Mouse (Mus musculus): ENCODE results near the gene Nek11.

Nek11 gene

DNA sequence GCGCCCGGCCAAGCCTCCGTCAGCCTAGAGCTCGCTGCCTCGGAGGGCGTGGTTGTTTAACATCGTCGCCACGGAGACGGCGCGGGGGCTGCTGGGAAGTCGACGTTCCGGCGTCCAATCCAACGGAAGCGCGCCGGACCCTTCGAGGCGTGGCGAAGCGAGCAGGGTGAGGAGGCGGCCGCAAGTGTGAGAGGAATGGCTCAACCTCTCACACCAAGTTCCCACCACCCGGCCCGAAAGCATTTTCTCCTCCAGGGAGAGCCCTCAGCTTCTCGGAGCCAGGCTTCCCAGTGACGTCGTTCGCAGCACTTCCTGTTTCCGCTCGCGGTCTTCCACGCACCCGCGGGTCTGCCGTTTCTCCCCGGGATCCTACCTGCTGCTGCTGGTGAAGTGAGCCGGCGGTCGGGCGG lies at the start of gene Nek11, which contains the start of gene Aste1:
Gene Nek11, minus strand, starts transcription at position 307 of the 410 bp plus-strand sequence.
Gene Aste1, plus strand, starts transcription at position 175 of the 410 bp plus-strand sequence.
- peak; percentile 92 for DNase-seq

- DNase-seq: no peak
Measured at GRCm38 (mm10) chr9:105408549-105408948, 13.2 kb upstream of the Nek11 start.

DNA sequence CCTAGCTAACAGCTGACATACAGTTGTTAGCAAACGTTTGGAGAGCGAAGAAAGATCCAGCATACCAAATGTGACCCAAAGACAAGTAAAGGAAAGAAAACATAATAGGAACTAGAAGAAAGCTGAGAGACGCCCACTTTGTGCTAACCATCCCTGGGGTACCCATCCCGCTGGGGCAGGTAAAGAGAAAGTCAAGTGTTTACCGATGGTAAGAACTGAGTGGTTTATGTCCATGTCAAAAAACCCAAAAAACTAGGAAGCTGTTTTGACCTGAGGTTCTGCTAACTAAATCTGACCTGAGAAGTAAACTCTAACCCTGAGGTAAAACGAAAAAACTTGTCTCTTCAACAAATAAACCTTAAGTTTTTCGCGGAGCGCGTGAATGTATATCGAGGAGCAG lies 604 bp downstream of the Nek11 start:
- no peak for DNase-seq

DNA sequence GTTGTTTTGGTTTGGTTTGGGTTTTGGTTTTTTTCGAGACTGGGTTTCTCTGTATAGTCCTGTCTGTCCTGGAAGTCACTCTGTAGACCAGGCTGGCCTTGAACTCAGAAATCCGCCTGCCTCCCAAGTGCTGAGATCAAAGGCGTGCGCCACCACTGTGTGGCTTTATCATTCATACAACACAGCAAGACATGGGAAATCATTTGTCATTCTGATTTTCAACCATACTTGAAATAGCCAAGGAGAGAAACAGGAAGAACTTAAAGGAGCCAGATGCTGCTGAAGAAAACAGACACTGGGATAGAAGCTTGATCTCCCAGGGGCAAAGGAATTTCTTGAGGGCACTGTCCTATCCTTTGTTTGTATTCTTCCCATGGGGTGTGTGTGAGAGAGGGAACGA lies 4.7 kb downstream of the Nek11 start:
- DNase-seq: no peak

- DNase-seq: peak; percentile 84
Measured at GRCm38 (mm10) chr9:105389289-105389688, 6.0 kb downstream of the Nek11 start.

- DNase-seq: no peak
Measured at GRCm38 (mm10) chr9:105387403-105387802, 7.9 kb downstream of the Nek11 start.

- DNase-seq: no peak
Measured at GRCm38 (mm10) chr9:105379533-105380145, 15.7 kb downstream of the Nek11 start.

GRCm38 (mm10) chr9:105377622-105378021 lies 17.7 kb downstream of the Nek11 start:
- no peak for DNase-seq

DNA sequence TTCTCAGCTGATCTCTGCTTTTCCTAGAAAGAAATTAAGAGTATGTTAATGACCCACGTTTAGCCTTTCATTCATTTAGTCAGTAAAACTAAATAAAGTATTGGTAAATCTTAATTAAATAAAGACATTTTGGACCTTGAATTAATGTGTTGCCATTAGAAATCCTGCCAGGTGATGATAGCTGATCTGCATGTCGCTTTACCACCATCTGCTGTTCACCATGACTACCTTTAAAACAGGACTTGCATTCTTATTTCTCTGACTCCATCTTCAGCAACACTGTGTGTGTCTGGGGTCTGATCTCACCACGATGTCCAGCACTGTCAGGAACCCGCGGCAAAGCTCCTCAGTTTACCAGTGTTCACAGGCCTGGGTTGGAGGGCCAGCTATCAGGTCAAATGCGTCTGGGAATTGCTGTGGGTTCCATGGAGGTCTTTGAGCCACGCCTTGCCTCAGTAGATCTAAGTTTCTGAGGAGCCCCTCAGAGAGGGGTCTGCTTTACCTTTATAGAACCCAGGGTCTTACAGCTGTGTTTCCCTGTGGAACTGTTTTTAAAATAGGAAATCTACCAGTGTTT lies 18.3 kb downstream of the Nek11 start:
- no peak for DNase-seq

DNA sequence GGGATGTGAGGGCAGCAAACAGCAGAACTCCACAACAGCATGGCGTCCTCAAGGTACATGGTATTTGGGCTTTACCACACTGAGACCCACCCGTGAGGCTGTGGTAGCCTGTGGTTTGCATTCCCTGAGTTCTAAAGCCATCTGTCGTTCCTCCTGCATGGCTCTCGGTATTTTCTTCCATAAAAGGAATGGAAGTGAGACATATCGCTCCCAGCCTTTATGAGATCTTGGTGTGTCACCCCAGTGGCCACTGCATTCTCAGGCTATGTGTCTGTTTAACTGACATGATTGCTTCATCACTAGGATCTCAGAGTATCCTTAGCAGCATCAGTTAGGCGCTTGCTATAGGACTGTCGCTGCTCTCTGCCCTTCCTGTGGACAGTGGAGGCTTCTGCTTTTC lies 18.9 kb downstream of the Nek11 start:
- no peak for DNase-seq

DNA sequence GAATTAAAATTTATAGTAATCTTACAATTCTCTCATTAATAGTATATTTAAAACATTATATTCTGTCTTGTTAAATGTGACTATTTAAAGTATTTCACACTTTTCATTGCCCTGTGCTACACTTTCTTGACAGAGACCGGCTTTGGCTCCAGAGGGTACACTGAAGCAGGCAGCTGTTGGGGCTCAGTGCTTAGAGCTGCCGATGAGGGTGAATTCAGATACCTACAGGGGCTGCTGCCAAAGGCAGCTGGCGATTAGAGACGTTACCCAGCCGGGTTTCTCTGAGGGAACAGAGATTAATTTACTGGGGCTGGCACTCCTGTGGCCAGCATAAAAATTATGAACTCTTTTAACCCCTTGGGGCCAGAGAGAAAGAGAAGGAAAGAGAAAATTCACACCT lies 21.0 kb downstream of the Nek11 start:
- DNase-seq: no peak

GRCm38 (mm10) chr9:105368605-105369004 lies 26.7 kb downstream of the Nek11 start:
- no peak for DNase-seq

DNA sequence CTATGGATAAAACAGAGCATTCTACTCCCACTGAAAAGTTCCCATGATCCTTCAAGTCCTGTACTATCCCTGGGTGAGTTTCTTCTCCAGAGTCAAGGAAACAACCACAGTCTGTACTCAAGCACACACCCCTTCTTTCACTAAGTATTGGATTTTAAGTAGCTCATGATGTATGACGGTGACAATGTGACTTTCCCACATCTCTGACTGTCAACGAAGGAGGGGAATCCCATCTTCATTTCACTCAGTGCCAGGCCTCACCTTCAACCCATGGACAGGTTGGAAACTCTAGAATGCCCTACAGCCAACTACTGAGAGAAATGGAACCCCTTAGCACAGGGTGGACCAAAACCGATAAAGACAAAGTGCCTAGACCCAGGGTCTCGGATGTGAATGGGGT lies 29.1 kb downstream of the Nek11 start:
- no peak for DNase-seq

DNA sequence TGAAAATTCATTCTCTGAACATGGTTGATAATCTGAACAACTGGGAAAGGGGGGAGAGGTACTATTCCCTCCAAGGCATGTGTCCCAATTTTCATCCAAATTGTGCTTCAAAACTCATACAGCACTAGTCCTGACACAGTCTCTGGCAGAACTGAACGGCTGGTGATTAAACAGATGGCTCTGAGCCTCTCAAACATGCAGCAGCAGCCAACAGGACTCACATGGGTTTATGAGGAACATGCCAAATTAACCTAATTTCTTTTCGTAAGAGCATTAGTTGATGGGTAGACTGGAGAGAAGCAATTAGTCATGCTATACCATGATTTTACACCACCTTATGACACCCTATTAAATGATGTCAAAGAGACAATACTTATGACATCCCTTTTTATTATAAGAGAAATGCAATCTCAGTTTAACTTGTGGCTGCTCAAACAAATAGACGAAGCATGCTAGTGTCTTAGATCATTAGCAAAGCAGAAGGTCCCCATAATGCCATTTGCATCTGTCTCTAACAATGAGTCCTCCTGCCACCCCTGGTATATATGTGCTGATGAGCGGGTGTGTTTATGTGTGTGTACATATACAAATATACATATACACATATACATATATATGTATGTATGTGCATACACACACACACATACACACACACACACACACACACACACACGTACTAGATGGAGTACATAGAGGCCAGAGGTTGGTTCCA lies 31.6 kb downstream of the Nek11 start:
- no peak for DNase-seq

DNA sequence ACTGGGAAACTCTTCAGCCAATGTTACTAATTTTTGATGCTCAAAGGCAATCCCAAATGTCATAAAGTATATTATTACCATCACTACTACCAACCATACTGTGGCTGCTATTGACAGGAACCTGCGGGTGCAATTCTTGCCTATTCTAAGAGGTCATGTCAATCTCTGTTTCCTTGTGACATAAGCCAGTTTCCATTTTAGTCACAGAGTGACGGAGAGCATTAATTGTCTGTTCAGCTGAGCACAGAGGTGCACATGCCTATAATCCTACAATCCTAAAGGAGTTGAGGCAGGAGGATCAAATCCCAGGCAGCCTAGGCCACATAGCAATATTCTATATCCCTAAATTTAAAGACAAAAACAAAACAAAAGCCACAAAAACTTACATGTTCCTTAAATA lies 33.1 kb downstream of the Nek11 start:
- no peak for DNase-seq

GRCm38 (mm10) chr9:105349034-105349433 lies 46.3 kb downstream of the Nek11 start:
- DNase-seq: no peak

- no peak for DNase-seq
Measured at GRCm38 (mm10) chr9:105348242-105349031, 46.9 kb downstream of the Nek11 start.

- DNase-seq: no peak
Measured at GRCm38 (mm10) chr9:105342994-105343656, 52.2 kb downstream of the Nek11 start.

DNA sequence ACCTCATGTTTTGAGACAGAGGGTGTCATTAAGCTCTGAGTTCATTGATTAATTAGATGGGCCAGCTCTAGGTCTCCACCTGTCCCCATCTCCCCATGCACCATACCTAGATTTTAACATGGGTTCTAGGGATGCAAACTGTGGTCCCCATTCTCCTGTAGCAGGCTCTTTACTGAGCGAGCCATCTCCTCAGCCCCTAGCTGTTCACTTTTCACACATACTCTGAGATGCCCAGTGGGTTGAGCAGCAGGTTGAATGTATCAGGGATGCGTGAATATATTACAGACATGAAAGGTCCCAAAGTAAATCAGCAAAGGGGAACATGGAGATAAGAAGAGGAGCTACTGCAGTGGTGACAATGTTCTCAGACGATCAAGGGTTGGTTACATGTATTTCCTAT lies 52.8 kb downstream of the Nek11 start:
- no peak for DNase-seq

DNA sequence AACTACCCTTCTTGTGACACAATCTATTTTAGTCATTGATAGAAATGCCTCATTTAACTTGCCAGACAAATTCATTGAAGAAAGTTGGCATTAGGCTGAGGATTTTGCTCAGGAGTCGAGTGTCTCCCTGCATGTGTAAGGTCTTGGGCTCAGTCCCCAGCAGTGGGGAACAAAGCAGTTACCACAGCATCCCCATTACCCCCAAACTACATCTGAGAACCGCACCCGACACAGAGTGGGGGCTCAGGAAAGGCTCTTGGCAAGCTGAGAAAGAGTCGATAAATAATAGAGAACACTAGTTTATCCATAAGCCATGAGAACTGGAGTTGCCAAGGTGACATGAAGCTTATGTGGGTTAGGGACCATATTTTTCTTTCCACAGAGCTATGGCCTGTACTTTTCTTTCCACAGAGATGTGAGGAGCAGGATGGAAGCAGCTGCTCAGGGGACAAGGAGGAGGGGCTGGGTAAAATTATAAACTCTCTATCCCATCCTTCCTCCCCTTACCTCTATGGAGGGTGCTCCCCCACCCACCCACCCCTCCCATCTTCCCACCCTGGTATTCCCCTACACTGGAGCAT lies 62.8 kb downstream of the Nek11 start:
- no peak for DNase-seq

DNA sequence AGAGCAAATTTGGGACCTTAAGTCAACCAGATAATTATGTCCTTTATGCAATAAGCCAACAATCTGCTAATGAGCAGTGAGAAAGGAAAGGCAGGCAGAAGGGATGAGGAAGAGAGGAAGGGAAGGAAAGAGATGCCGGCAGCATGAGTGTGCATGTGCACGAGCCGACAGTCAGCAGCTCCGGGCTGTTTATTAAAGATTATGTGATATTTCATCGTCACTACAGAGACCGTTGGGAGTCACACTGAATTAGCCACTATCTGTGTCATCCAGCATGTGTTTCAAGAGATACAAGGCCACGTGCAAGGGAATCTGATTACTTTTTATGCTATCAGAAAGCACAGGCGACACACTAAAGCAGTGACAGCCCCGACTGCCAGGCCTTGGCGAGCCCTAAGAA lies 73.5 kb downstream of the Nek11 start:
- no peak for DNase-seq

- no peak for DNase-seq
Measured at GRCm38 (mm10) chr9:105313250-105313649, 82.1 kb downstream of the Nek11 start.

DNA sequence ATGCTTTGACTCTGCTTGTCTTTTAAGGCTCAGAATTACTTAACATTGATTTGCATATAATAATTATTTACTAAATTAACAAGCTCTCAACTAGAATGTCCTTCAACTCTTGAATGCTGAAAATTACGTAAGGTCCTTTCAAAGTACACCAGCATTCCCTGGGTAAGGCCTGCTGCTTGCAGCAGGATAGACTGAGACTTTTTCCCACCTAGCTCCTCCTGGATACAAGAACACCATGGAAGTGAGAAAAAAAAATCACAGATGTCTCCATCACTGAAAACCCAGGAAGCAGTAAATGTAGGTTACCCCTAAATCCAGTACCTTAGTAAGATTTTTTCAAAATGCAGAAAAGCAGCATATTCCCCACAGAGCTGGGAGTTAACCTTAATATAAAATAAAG lies 82.6 kb downstream of the Nek11 start:
- no peak for DNase-seq

Measured in right cerebral cortex, postnatal 14 days (tissue).